Comparison of ENCODE assay signal across 12 mouse cellular contexts in the genomic region with DNA sequence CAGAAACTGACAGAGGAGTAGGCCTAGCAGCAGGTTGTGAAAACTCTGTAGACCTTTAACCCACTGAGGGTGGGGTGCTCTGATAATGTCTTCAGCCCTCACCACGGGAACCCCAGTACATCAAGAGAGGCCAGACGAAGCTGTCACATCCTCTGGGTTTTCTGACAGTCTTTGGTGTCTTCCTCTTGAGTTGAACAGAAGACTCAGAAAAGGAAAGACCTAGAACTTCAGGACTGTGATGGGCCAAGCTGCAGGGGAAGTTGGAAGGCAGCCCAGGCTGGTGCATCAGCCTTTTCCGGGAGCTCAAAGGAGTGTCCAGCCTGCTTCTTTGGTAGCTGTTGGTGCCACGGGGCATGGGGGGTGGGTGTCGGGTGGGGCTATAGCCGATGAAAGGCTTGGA. TPM values are rescaled to one million over a fixed set of nuclear protein-coding genes. Genes with fewer than 3 reads are reported as not detected.
DNase-seq lines count a peak whose midpoint lies in the region; TF ChIP-seq lines count a peak whose summit lies in the region.
"Had no signal": no experiment of that assay in that cellular context is flagged by ENCODE, and none has a peak within 500 bp of the region (broad histone marks: within the 10 kb centered on the region; RNA-seq: fewer than 3 reads in every experiment).

No protein-coding gene starts in this region.

- 43% methylated on average over 6 of the region's 6 CpGs for WGBS in lung, adult 2 months

- H3K4me3 ChIP-seq in lung, adult 2 months (replicated peaks; ENCODE audit: extremely low read depth, low read depth, low read length) = no peak overlapping the region
- H3K4me3 ChIP-seq: embryonic facial prominence, embryonic 15.5 days; heart, embryonic 12.5 days had no signal

- TF ChIP-seq POLR2A in lung, adult 2 months (IDR thresholded peaks at IDR 0.05; ENCODE audit: borderline replicate concordance, extremely low read depth, low read depth, low read length) = no peak

- peak; percentile 33 for DNase-seq in lung, adult 18-20 months
- no peak for DNase-seq in lung, adult 2 months
- DNase-seq in CD8-positive naive resting alpha-beta T cell, adult 2 months (ENCODE audit: low read depth in 2 of 2, low spot score in 2 of 2) = peak; percentile 43 to 46
- DNase-seq in brain, adult 2 months (ENCODE audit: low read depth, low spot score) = peak; percentile 62
- peak; percentile 49 to 53 for DNase-seq in lung, postnatal 4 days
- DNase-seq in layer of hippocampus, adult 9-11 months = no peak
- DNase-seq in right cerebral cortex, postnatal 25 days = no peak
- DNase-seq: gastrocnemius, postnatal 14 days; kidney, adult 8-10 months; right cerebral cortex, postnatal 4 days had no signal

- no peak for TF ChIP-seq CTCF in lung, adult 2 months (IDR thresholded peaks at IDR 0.05; ENCODE audit: insufficient read depth, low read length)

- H3K4me1 ChIP-seq in lung, adult 2 months (ENCODE audit: control insufficient read depth, insufficient read depth, low read length) = peaks cover 2% of the 10 kb centered on the region; the same call in 1 of the 2 replicates

RNA-seq across cellular contexts. Expression of a gene that starts 6.5 kb away (rescaled TPM):
- polyA plus RNA-seq in lung, adult 2 months (2012; rRNA removed) = 10.4 and 14.0 TPM in 2 replicates

RNA-seq across cellular contexts. Expression of a gene that starts 53.4 kb away (rescaled TPM):
- polyA plus RNA-seq in lung, adult 2 months (2012; rRNA removed) = 74.5 and 92.3 TPM in 2 replicates

Comparison
In these comparisons a context has a peak if more than half of its experiments do, and no peak if none do; other contexts are left out.
1. DNase-seq: peak in lung, adult 18-20 months (2 of 2), CD8-positive naive resting alpha-beta T cell, adult 2 months (2 of 2), brain, adult 2 months (single experiment) and lung, postnatal 4 days (2 of 2); none in lung, adult 2 months (single experiment), layer of hippocampus, adult 9-11 months (single experiment) and right cerebral cortex, postnatal 25 days (single experiment).